Mouse (Mus musculus): ENCODE measurements around the gene Pgam5.

Pgam5 gene

GRCm38 (mm10) chr5:110269141-110270101 is at the start of gene Pgam5:
Pgam5 (minus strand) TSS chr5:110269913.
- DNase-seq, result peak; percentile 79

- DNase-seq, result no peak
Measured at GRCm38 (mm10) chr5:110313127-110313526, 43.4 kb upstream of the Pgam5 start.

- DNase-seq, result no peak
Measured at GRCm38 (mm10) chr5:110308861-110309260, 39.1 kb upstream of the Pgam5 start.

- no peak for DNase-seq
Measured at GRCm38 (mm10) chr5:110300591-110300990, 30.9 kb upstream of the Pgam5 start.

GRCm38 (mm10) chr5:110296637-110297036 is 26.9 kb upstream of the Pgam5 start:
- no peak for DNase-seq

- no peak for DNase-seq
Measured at GRCm38 (mm10) chr5:110291649-110292048, 21.9 kb upstream of the Pgam5 start.

GRCm38 (mm10) chr5:110287084-110287475 is 17.4 kb upstream of the Pgam5 start:
- DNase-seq, result no peak

GRCm38 (mm10) chr5:110286446-110287083 is 16.9 kb upstream of the Pgam5 start:
- DNase-seq, result no peak

- peak; percentile 87 for DNase-seq
Measured at GRCm38 (mm10) chr5:110285770-110286445, 16.2 kb upstream of the Pgam5 start, which contains the start of the genes Pxmp2 and Pole. Pxmp2 (minus strand) TSS chr5:110286186. Pole (plus strand) TSS chr5:110286306.

- DNase-seq, result peak; percentile 34
Measured at GRCm38 (mm10) chr5:110285156-110285555, 15.4 kb upstream of the Pgam5 start.

GRCm38 (mm10) chr5:110284536-110284935 is 14.8 kb upstream of the Pgam5 start:
- DNase-seq, result peak; percentile 37

- no peak for DNase-seq
Measured at GRCm38 (mm10) chr5:110281984-110282383, 12.3 kb upstream of the Pgam5 start.

- no peak for DNase-seq
Measured at GRCm38 (mm10) chr5:110276910-110277309, 7.2 kb upstream of the Pgam5 start.

GRCm38 (mm10) chr5:110276391-110276790 is 6.7 kb upstream of the Pgam5 start:
- no peak for DNase-seq

GRCm38 (mm10) chr5:110274846-110275245 is 5.1 kb upstream of the Pgam5 start:
- no peak for DNase-seq

GRCm38 (mm10) chr5:110274147-110274546 is 4.4 kb upstream of the Pgam5 start:
- no peak for DNase-seq

- no peak for DNase-seq
Measured at GRCm38 (mm10) chr5:110270242-110270641, 529 bp upstream of the Pgam5 start.

- no peak for DNase-seq
Measured at GRCm38 (mm10) chr5:110266941-110267340, 2.8 kb downstream of the Pgam5 start.

GRCm38 (mm10) chr5:110244091-110244490 is 25.6 kb downstream of the Pgam5 start:
- no peak for DNase-seq

GRCm38 (mm10) chr5:110232346-110232745 is 37.4 kb downstream of the Pgam5 start:
- DNase-seq, result no peak

GRCm38 (mm10) chr5:110231638-110232037 is 38.1 kb downstream of the Pgam5 start:
- peak; percentile 15 for DNase-seq

GRCm38 (mm10) chr5:110230780-110231461 is 38.8 kb downstream of the Pgam5 start, which contains the start of gene Ankle2:
Ankle2 (plus strand) TSS chr5:110231004.
- peak; percentile 89 for DNase-seq

- peak; percentile 4 for DNase-seq
Measured at GRCm38 (mm10) chr5:110230401-110230779, 39.3 kb downstream of the Pgam5 start.

Measured in kidney, adult 11 months (tissue).